Mouse (Mus musculus) brown adipose tissue, adult 24 weeks (tissue): ENCODE results near the gene AW011738. TPM values are rescaled to one million over a fixed set of nuclear protein-coding genes. Genes with fewer than 3 reads are reported as not detected.

Experiments
- H3K27ac ChIP-seq: fragments of 200-500 bp; replicated peaks from 2 replicates; pipeline ENCODE4 v1.5.1; 2012; ENCODE audit warnings: low read depth, mild to moderate bottlenecking, low read length
- H3K4me1 ChIP-seq: fragments of 200-500 bp; 2 replicates; pipeline ENCODE4 v1.6.1; 2012; ENCODE audit warnings: low read length, mixed read lengths; ENCODE audit not compliant: control insufficient read depth, insufficient read depth, insufficient read length
- H3K4me3 ChIP-seq: fragments of 200-500 bp; 2 replicates; pipeline ENCODE4 v1.5.1; 2012; ENCODE audit warnings: low read depth, mild to moderate bottlenecking, low read length, moderate library complexity; ENCODE audit not compliant: insufficient read depth
- polyA plus RNA-seq: library from polyadenylated mRNA; stranded (reverse); fragments of >200 nt; gene quantifications from 2 replicates; pipeline ENCODE4 v1.2.4, GENCODE M21; 2012; ENCODE audit not compliant: missing spikeins, insufficient read depth, insufficient read length

The AW011738 gene
- 1.9 and 5.5 TPM in 2 replicates for polyA plus RNA-seq

- peak within 1 kb of the TSS; percentile 95 for H3K4me3 ChIP-seq
- peak within 1 kb of the TSS; percentile 85 for H3K27ac ChIP-seq
- H3K4me1 ChIP-seq = peaks cover 17% of the 10 kb centered on the region
Observed at GRCm38 (mm10) chr4:156203001-156203412, at the start of gene AW011738. Gene AW011738 (plus strand): TSS chr4:156203304.

GRCm38 (mm10) chr4:156154771-156155170 lies 48.3 kb upstream of the AW011738 start:
- no peak overlapping the region for H3K27ac ChIP-seq
- no peak overlapping the region for H3K4me3 ChIP-seq
- H3K4me1 ChIP-seq = no peaks in the 10 kb centered on the region

DNA sequence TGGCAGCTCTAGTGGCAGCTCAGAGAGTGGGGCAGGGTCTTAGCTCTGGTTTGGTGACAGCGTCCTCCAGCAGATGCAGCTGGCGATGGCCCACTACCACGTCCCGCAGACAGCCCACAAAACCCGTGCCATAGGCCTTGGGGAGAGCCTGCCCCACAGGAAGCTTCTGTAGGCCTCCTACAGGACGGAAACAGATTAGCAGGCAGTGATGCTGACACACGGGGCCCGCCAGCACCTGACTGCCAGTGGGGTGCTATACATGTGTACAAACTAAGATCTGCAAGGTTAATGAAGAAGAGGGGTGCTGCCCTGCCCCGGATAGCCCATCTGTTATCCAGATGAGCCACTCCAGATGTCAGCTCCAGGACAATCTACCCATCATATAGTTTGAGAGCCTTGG lies 36.6 kb upstream of the AW011738 start:
- Histone ChIP-seq H3K4me3 (no peak overlapping the region), H3K4me1 (no peaks in the 10 kb centered on the region)

DNA sequence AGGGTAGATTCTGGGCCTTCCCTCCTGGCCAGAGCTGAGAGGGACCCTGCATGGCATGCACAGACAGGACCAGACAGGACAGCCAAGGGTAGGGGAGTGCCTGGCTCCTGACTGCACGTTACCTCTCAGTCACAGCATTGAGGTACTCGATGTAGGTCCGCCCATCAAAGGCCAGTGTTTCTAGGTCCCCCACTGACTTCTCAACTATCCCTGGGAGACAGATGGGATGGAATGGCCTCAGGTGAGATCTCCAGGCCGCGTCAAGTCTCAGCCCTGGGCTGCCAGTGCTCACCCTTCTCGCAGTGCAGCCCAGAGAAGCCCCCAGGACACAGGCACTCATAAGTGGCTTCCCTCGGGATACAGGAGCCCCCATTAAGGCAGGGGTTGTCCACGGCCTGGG lies 34.5 kb upstream of the AW011738 start:
- no peaks in the 10 kb centered on the region for H3K4me1 ChIP-seq
- H3K27ac ChIP-seq = no peak overlapping the region
- H3K4me3 ChIP-seq = no peak overlapping the region

More for the DNA sequence above, 36.6 kb upstream of the AW011738 start:
- no peak overlapping the region for H3K27ac ChIP-seq

- Histone ChIP-seq H3K27ac (no peak overlapping the region), H3K4me3 (no peak overlapping the region), H3K4me1 (no peaks in the 10 kb centered on the region)
Observed at GRCm38 (mm10) chr4:156169129-156169528, 34.0 kb upstream of the AW011738 start.

DNA sequence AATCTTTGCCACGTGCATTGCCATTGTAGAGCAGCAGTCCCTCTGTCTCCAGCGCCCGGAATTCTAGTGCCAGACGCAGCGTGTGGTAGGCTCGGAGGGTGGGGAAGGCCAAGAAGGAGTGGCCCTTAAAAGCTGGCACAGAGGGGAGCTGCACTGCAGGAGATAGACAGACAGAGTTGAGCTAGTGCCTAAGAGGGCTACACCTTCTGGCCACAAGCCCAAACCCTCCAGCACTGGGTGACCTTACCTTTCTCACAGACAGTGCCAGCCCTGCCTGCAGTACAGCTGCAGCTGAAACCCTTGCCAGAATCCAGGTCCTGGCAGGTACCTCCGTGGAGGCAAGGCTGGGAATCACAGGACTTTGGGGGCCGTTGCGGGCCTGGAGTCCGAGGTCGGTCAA lies 31.3 kb upstream of the AW011738 start:
- Histone ChIP-seq H3K27ac (no peak overlapping the region), H3K4me3 (no peak overlapping the region), H3K4me1 (no peaks in the 10 kb centered on the region)

- no peaks in the 10 kb centered on the region for H3K4me1 ChIP-seq
- no peak overlapping the region for H3K4me3 ChIP-seq
- no peak overlapping the region for H3K27ac ChIP-seq
Observed at GRCm38 (mm10) chr4:156177630-156178029, 25.5 kb upstream of the AW011738 start.

- Histone ChIP-seq H3K4me1 (no peaks in the 10 kb centered on the region), H3K4me3 (no peak overlapping the region), H3K27ac (no peak overlapping the region)
Observed at GRCm38 (mm10) chr4:156183747-156184146, 19.4 kb upstream of the AW011738 start.

GRCm38 (mm10) chr4:156184291-156184954 lies 18.7 kb upstream of the AW011738 start:
- no peak overlapping the region for H3K27ac ChIP-seq

DNA sequence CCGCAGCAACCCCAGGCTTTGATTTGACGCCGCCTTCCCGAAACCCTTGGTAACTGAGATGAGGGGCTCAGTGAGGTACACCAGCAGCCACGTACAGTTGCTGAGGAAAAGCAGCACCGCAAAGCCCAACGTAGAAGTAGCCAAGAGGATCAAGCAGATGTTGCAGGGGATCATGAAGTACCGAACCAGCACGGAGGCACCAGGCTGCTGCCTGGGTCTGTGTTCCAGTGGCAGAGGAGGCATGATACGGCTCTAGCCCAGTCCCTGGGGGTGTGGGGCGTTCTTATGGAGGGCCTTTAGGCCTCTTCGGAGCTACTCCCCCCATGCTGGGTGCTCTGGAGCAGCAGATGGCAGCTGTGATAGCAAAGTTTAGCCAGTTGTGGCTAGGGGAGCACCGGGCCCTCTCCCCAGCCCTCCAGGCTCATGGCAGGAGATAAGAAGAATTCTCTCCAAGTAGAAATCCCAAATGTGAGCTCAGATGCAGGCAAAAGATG lies 17.6 kb upstream of the AW011738 start:
- no peak overlapping the region for H3K27ac ChIP-seq
- no peak overlapping the region for H3K4me3 ChIP-seq
- H3K4me1 ChIP-seq = no peaks in the 10 kb centered on the region

More at GRCm38 (mm10) chr4:156184291-156184954, 18.7 kb upstream of the AW011738 start:
- Histone ChIP-seq H3K4me1 (no peaks in the 10 kb centered on the region), H3K4me3 (no peak overlapping the region)

- Histone ChIP-seq H3K4me1 (no peaks in the 10 kb centered on the region), H3K27ac (no peak overlapping the region), H3K4me3 (no peak overlapping the region)
Observed at GRCm38 (mm10) chr4:156185950-156186850, 16.9 kb upstream of the AW011738 start.

- no peaks in the 10 kb centered on the region for H3K4me1 ChIP-seq
- no peak overlapping the region for H3K4me3 ChIP-seq
- H3K27ac ChIP-seq = no peak overlapping the region
Observed at GRCm38 (mm10) chr4:156188162-156188810, 14.8 kb upstream of the AW011738 start.

GRCm38 (mm10) chr4:156188811-156189323 lies 14.2 kb upstream of the AW011738 start:
- Histone ChIP-seq H3K27ac (no peak overlapping the region), H3K4me1 (no peaks in the 10 kb centered on the region), H3K4me3 (no peak overlapping the region)

GRCm38 (mm10) chr4:156192421-156193199 lies 10.5 kb upstream of the AW011738 start:
- peak overlapping the region; percentile 65; the same call in 1 of the 2 replicates for H3K27ac ChIP-seq
- H3K4me1 ChIP-seq = no peaks in the 10 kb centered on the region; the same call in 1 of the 2 replicates
- H3K4me3 ChIP-seq = no peak overlapping the region
